ENCODE assay signal across 9 mouse cellular contexts in the genomic region with DNA sequence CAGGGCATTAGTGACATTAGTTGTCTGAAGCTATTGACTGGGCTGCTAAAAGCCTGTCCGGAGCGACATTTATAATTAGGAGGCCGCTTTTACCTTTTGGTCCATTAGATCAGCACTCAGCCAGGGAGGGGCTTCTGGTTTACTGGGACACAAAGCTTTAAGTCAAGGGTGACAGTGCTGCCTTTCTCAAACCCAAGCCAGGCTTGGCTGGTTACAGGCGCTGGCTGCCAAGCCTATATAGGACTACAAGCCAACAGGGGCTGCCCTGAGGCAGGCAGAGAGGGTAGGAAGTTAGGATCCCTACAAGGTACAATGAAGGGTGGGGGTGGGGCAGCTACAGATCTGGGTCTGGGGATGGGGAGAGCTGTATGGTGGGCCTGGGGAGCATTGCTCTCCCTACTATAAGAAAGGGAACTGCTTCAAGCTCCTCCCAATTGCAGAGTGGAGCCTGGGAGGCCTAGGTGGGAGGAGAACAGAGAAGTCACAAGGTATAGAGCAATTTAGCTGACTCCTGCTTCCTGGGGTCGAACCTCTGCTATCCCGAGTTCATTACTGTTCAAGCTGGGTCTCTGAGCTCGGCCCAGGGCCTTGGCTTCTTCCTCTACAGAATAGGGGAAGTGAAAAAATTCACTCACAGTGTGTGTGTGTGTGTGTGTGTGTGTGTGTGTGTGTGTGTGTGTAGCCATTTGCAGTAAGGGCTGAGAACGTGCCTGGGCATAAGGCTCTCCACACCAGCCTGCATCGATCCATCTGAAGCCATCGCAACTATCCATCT. TPM values are rescaled to one million over a fixed set of nuclear protein-coding genes. Genes with fewer than 3 reads are reported as not detected.
DNase-seq lines count a peak whose midpoint lies in the region; ATAC-seq and TF ChIP-seq lines count a peak whose summit lies in the region.
"Had no signal": no experiment of that assay in that cellular context is flagged by ENCODE, and none has a peak within 500 bp of the region (broad histone marks: within the 10 kb centered on the region; RNA-seq: fewer than 3 reads in every experiment).

No protein-coding gene starts in this region.

- TF ChIP-seq POLR2A in CH12.LX (IDR thresholded peaks at IDR 0.05; ENCODE audit: low read depth, low read length): peak; percentile 47
- TF ChIP-seq POLR2A in liver, adult 2 months (IDR thresholded peaks at IDR 0.05; ENCODE audit: extremely low read depth, insufficient read depth, low read length): no peak

- H3K9me3 ChIP-seq in CH12.LX (replicated peaks; ENCODE audit: low read length): no peaks in the 10 kb centered on the region
- H3K9me3 ChIP-seq: hindbrain, embryonic 15.5 days had no signal

- peaks cover 52 to 98% of the 10 kb centered on the region in 2 experiments for H3K4me1 ChIP-seq in CH12.LX (ENCODE audit: control insufficient read depth in 1 of 2, insufficient read depth in 2 of 2)
- H3K4me1 ChIP-seq in liver, adult 2 months (ENCODE audit: control insufficient read depth, insufficient read depth, low read length): peaks cover 5% of the 10 kb centered on the region; the same call in 1 of the 2 replicates
- H3K4me1 ChIP-seq: hindbrain, embryonic 15.5 days had no signal

- in situ Hi-C loops in CH12.LX (cut with MboI; ENCODE audit: low pct_ligation_motif_present, low pct_unique_long_range_greater_than_20kb, low sequenced_read_pairs): no loop called here

- peak; percentile 91 for TF ChIP-seq EP300 in CH12.LX (IDR thresholded peaks at IDR 0.05; ENCODE audit: low read length)

- H3K9ac ChIP-seq in CH12.LX (ENCODE audit: insufficient read depth, low read depth): peak overlapping the region; percentile 23
- H3K9ac ChIP-seq in liver, adult 2 months (ENCODE audit: low read depth, low read length): no peak overlapping the region
- H3K9ac ChIP-seq: hindbrain, embryonic 15.5 days had no signal

- H3K27ac ChIP-seq in CH12.LX (ENCODE audit: insufficient read depth, low read depth): peak overlapping the region; percentile 82
- 0 out of 2 replicates have a peak overlapping the region, but pooled peaks have one; percentile 0 for H3K27ac ChIP-seq in liver, adult 2 months (replicated peaks; ENCODE audit: insufficient read depth, low read depth, low read length)
- H3K27ac ChIP-seq: hindbrain, embryonic 15.5 days had no signal

- peak overlapping the region; percentile 37 for H3K4me2 ChIP-seq in CH12.LX (ENCODE audit: insufficient read depth, low read depth, poor library complexity, severe bottlenecking)
- H3K4me2 ChIP-seq: hindbrain, embryonic 15.5 days had no signal

- ATAC-seq in megakaryocyte progenitor cell, adult 5-6 weeks (replicated peaks; ENCODE audit: poor library complexity): peak; percentile 56
- ATAC-seq: forebrain, embryonic 16.5 days had no signal

- H3K36me3 ChIP-seq in CH12.LX (replicated peaks in 1 of 2; ENCODE audit: control insufficient read depth in 1 of 2, insufficient read depth in 1 of 2, low read length in 1 of 2): peaks cover 46 to 51% of the 10 kb centered on the region in 2 experiments
- no peaks in the 10 kb centered on the region for H3K36me3 ChIP-seq in liver, adult 2 months (ENCODE audit: control insufficient read depth, insufficient read depth, low read length)
- H3K36me3 ChIP-seq: hindbrain, embryonic 15.5 days had no signal

- peaks cover 29% of the 10 kb centered on the region for H3K79me2 ChIP-seq in CH12.LX (replicated peaks; ENCODE audit: control insufficient read depth, extremely low read depth, insufficient read depth, poor library complexity, severe bottlenecking)
- no peaks in the 10 kb centered on the region for H3K79me2 ChIP-seq in liver, adult 2 months (ENCODE audit: control insufficient read depth, insufficient read depth, low read length)

- no peaks in the 10 kb centered on the region for H3K27me3 ChIP-seq in CH12.LX (replicated peaks)
- no peaks in the 10 kb centered on the region for H3K27me3 ChIP-seq in liver, adult 2 months (ENCODE audit: control insufficient read depth, insufficient read depth, low read length)
- H3K27me3 ChIP-seq: hindbrain, embryonic 15.5 days had no signal

- DNase-seq in A20 (ENCODE audit: low read depth, low spot score) (peak; percentile 84), CH12.LX (ENCODE audit: extremely low read depth) (peak; percentile 86)
- peak; percentile 51 for DNase-seq in liver, adult 2 months (ENCODE audit: extremely low read depth, low read depth, low spot score)
- DNase-seq in thymus, postnatal 0 days (ENCODE audit: low spot score): no peak
- no peak for DNase-seq in frontal cortex, postnatal 36 days (ENCODE audit: low spot score in 2 of 2)
- DNase-seq in ovary, postnatal 36 days (ENCODE audit: low spot score): no peak

- no peak for TF ChIP-seq CTCF in CH12.LX (conservative IDR thresholded peaks at IDR 0.05 in 1 of 2, IDR thresholded peaks at IDR 0.05 in 1 of 2; ENCODE audit: low read depth in 2 of 2, low read length in 2 of 2)
- TF ChIP-seq CTCF in liver, adult 2 months (IDR thresholded peaks at IDR 0.05; ENCODE audit: low read depth, low read length): no peak

- H3K4me3 ChIP-seq in CH12.LX (replicated peaks in 1 of 3; ENCODE audit: low read depth in 2 of 3, low read length in 2 of 3, poor library complexity in 1 of 3): peak overlapping the region in 1 of 3 experiments; percentile 47
- no peak overlapping the region for H3K4me3 ChIP-seq in liver, adult 2 months (ENCODE audit: insufficient read depth, low read depth, low read length)
- H3K4me3 ChIP-seq: hindbrain, embryonic 15.5 days had no signal

- WGBS in liver, adult 2 months: 81% methylated on average over 10 of the region's 10 CpGs

- TF ChIP-seq RAD21 in CH12.LX (IDR thresholded peaks at IDR 0.05; ENCODE audit: low read depth, low read length): no peak

- dilution Hi-C loops in CH12.LX (cut with MboI; ENCODE audit: extremely low pct_ligation_motif_present, extremely low pct_unique_long_range_greater_than_20kb, low sequenced_read_pairs): no loop called here

TF ChIP-seq in CH12.LX, 34 proteins besides CTCF, POLR2A, EP300 and RAD21:
- TF ChIP-seq ZNF384 (IDR thresholded peaks at IDR 0.05; ENCODE audit: low read depth, low read length): peak; percentile 35; the same call in 1 of the 2 replicates
- TF ChIP-seq BHLHE40 (IDR thresholded peaks at IDR 0.05; ENCODE audit: low read depth, low read length): peak; percentile 91
- no peak for TF ChIP-seq GABPA (IDR thresholded peaks at IDR 0.05; ENCODE audit: insufficient replicate concordance, low read depth, low read length)
- peak; percentile 63 for TF ChIP-seq ETS1 (conservative IDR thresholded peaks at IDR 0.05; ENCODE audit: low read depth, low read length)
- peak; percentile 96 for TF ChIP-seq IRF4 (IDR thresholded peaks at IDR 0.05; ENCODE audit: low read depth, low read length)
- TF ChIP-seq SIN3A (IDR thresholded peaks at IDR 0.05; ENCODE audit: low read length): peak; percentile 33; the same call in 1 of the 2 replicates
- TF ChIP-seq USF2 (conservative IDR thresholded peaks at IDR 0.05; ENCODE audit: low read depth, low read length): no peak
- TF ChIP-seq SMC3 (IDR thresholded peaks at IDR 0.05; ENCODE audit: low read depth, low read length): peak; percentile 12; the same call in 1 of the 2 replicates
- TF ChIP-seq TBP (conservative IDR thresholded peaks at IDR 0.05; ENCODE audit: low read depth, low read length): 0 out of 2 replicates have a peak, but pooled peaks have one; percentile 31
- TF ChIP-seq POLR2AphosphoS2 (IDR thresholded peaks at IDR 0.05; ENCODE audit: low read depth, low read length): no peak
- peak; percentile 47; the same call in 1 of the 2 replicates for TF ChIP-seq MYC (IDR thresholded peaks at IDR 0.05; ENCODE audit: low read depth, low read length)
- no peak for TF ChIP-seq PAX5 (IDR thresholded peaks at IDR 0.05; ENCODE audit: low read length)
- no peak for TF ChIP-seq E2F4 (IDR thresholded peaks at IDR 0.05; ENCODE audit: insufficient replicate concordance, low read depth, low read length)
- no peak; the same call in 1 of the 2 replicates for TF ChIP-seq NELFE (IDR thresholded peaks at IDR 0.05; ENCODE audit: low read depth, low read length)
- no peak for TF ChIP-seq MAZ (IDR thresholded peaks at IDR 0.05; ENCODE audit: low read depth, low read length)
- peak; percentile 41; the same call in 1 of the 2 replicates for TF ChIP-seq MAX (IDR thresholded peaks at IDR 0.05; ENCODE audit: low read length)
- TF ChIP-seq MEF2A (IDR thresholded peaks at IDR 0.05; ENCODE audit: borderline replicate concordance, low read depth, low read length): peak; percentile 49; the same call in 1 of the 2 replicates
- no peak for TF ChIP-seq KAT2A (IDR thresholded peaks at IDR 0.05; ENCODE audit: insufficient replicate concordance, low read length)
- peak; percentile 53 for TF ChIP-seq ELF1 (IDR thresholded peaks at IDR 0.05; ENCODE audit: low read depth, low read length)
- TF ChIP-seq ZC3H11A (IDR thresholded peaks at IDR 0.05; ENCODE audit: low read depth, low read length): no peak
- TF ChIP-seq TCF12 (IDR thresholded peaks at IDR 0.05; ENCODE audit: low read depth, low read length): peak; percentile 75; the same call in 1 of the 2 replicates
- no peak for TF ChIP-seq ZMIZ1 (IDR thresholded peaks at IDR 0.05; ENCODE audit: low read depth, low read length)
- no peak for TF ChIP-seq USF1 (IDR thresholded peaks at IDR 0.05; ENCODE audit: low read depth, low read length)
- TF ChIP-seq MXI1 (IDR thresholded peaks at IDR 0.05; ENCODE audit: low read depth, low read length): no peak
- peak; percentile 46; the same call in 1 of the 2 replicates for TF ChIP-seq HCFC1 (IDR thresholded peaks at IDR 0.05; ENCODE audit: low read depth, low read length)
TF ChIP-seq in CH12.LX: peak in this region for 13.

RNA-seq across cellular contexts. Expression of a gene that starts 18.5 kb away (rescaled TPM):
- total RNA-seq in CH12.LX (2012; rRNA removed): 24.4 and 26.5 TPM in 2 replicates
- 11.6 and 13.8 TPM in 2 replicates for total RNA-seq in CH12.LX (2014; rRNA removed)
- 26.0 and 35.4 TPM in 2 replicates for polyA plus RNA-seq in CH12.LX (2012; ENCODE audit: insufficient read length, low read depth)
- 21.3 and 26.5 TPM in 2 replicates for total RNA-seq in liver, adult 2 months (2014; rRNA removed)
- polyA plus RNA-seq in liver, adult 2 months (2012; rRNA removed): 24.9 and 28.6 TPM in 2 replicates
- 11.5 and 11.7 TPM in 2 replicates for total RNA-seq in megakaryocyte progenitor cell, adult 5-6 weeks (2015)
- total RNA-seq in megakaryocyte progenitor cell, adult 5-6 weeks (2017): 16.5 and 25.2 TPM in 2 replicates
- 19.8 and 22.4 TPM in 2 replicates for polyA plus RNA-seq in thymus, postnatal 0 days (2015; fragmentation: Nextera tagmentation; extraction: Ambion mirVana)

RNA-seq across cellular contexts. Expression of a gene that starts 47.5 kb away (rescaled TPM):
- total RNA-seq in CH12.LX (2012; rRNA removed) (71.4 and 129 TPM in 2 replicates), CH12.LX (2014; rRNA removed) (23.3 and 24.6 TPM in 2 replicates)
- 152 and 223 TPM in 2 replicates for polyA plus RNA-seq in CH12.LX (2012; ENCODE audit: insufficient read length, low read depth)
- total RNA-seq in liver, adult 2 months (2014; rRNA removed): 0.83 and 1.5 TPM in 2 replicates
- 0.76 and 1.0 TPM in 2 replicates for polyA plus RNA-seq in liver, adult 2 months (2012; rRNA removed)
- 42.3 and 51.4 TPM in 2 replicates for total RNA-seq in megakaryocyte progenitor cell, adult 5-6 weeks (2015)
- 24.4 and 25.7 TPM in 2 replicates for total RNA-seq in megakaryocyte progenitor cell, adult 5-6 weeks (2017)
- 12.2 and 14.5 TPM in 2 replicates for polyA plus RNA-seq in thymus, postnatal 0 days (2015; fragmentation: Nextera tagmentation; extraction: Ambion mirVana)

Comparison
In these comparisons a context has a peak if more than half of its experiments do, and no peak if none do; other contexts are left out.
1. DNase-seq: peak in A20 (single experiment), CH12.LX (single experiment) and liver, adult 2 months (single experiment); none in thymus, postnatal 0 days (single experiment), frontal cortex, postnatal 36 days (0 of 2) and ovary, postnatal 36 days (single experiment).